Mouse (Mus musculus) left cerebral cortex, adult 18-20 months (tissue): Measurements from ENCODE around the gene Lurap1. TPM values are rescaled to one million over a fixed set of nuclear protein-coding genes. Genes with fewer than 3 reads are reported as not detected.

Source experiments
- DNase-seq, 2 experiments: peaks; one replicate each; pipeline ENCODE4 v3.0.0; 2021 to 2022; ENCODE audit warnings: low spot score in 2 of 2, mixed read lengths in 1 of 2
- total RNA-seq, 2 experiments: library from RNA; stranded (reverse); gene quantifications; 2 replicates each; pipeline ENCODE4 v1.2.3; 2021

Gene Lurap1
- total RNA-seq, 2 experiments from 2014 or later = 36.7 to 37.7 TPM

DNA sequence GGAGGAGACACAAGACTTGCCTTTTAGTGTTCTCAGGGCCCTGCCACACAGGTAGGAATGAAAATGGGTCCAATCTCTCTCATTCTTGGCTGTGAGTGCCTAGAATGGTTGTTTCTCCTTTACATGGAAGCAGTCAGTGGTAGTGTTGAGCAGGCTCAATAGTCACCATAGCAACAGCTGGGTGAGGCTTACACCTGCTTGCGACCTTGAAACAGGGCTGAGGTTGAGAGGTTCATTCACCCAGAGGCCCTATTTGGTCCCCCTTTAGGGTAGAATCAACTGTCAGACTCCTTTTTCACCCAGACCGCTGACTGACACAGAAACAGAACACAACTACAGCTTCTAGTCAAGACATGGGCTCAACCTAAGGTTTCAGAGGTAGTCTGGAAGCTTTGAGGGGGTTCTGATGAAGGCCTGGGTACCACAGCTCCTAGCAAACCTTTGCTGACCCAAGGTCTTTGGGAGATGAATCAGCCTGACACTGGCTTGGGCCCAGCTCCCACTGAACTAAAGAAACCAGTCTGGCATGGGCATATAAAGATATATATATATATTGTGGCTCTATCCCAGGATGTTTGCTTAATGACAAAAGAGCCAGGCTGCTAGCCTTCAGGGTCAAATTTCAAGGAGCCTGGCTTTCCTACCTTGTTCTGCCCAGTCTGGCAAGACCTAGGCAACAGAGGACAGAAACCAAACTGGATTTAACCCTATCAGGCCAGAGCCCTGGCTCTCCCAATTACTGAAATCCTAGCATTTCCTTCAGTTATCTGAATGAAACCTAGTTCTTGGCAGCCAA lies 13.8 kb upstream of the Lurap1 start:
- no peak for DNase-seq

DNA sequence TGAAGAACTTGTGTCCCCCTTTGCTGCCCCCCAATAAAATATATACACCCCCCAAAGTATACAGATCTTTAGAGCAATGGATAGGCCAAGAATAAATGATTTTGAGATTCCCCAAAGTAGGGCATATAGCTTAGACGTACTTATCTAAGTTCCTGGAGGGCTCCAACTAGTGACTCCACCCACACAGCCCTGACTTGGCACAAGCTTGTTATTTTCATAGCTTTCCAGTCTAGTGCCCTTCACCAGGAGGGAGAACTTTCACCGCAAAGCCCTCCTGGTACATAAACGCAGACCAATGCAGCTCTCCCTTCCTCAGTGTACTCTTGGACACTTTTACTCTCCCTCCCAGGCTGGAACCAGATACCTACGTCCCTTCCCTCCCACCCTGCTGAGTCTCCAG lies 11.0 kb upstream of the Lurap1 start:
- no peak for DNase-seq

DNA sequence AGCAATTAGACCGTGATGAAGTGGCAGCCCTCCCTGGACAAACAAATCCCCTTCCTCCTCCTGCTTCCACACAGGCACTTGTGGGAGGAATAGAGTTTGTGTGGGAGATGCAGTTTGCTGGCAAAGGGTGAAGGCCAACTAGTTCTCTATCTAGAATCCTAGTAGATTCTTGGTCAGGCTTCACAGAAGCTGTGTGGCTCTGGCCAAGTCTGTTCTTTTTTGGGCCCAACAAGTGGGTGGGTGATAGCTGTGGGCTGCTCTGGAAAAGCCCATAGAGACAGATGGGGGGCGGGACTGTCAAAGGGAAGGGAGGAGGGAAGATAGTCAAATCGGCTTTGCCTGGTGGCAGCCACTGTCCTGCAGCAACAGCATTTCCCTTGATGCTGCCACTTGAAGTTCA lies 9.6 kb upstream of the Lurap1 start:
- peak; percentile 83 to 89 for DNase-seq

DNA sequence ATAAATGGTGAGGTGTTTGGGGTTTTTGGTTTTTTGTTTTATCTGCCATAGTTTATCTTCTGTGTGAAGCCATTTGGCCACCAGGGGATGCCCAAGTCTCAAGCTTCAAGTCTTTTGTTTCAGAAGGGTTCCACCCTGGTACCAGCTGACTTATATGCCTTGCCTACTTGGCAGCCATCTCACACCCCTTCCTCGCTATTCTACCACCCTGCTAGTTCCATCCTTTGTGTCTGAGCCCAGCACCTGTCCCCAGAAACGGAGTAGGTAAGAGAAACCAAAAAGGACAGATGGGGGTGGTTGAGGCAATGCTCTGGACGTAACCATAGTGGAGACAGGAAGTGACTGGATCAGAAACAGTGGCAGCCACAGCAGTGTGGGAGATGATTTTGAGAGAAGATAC lies 8.8 kb upstream of the Lurap1 start:
- DNase-seq = peak in 1 of 2 experiments; percentile 47

DNA sequence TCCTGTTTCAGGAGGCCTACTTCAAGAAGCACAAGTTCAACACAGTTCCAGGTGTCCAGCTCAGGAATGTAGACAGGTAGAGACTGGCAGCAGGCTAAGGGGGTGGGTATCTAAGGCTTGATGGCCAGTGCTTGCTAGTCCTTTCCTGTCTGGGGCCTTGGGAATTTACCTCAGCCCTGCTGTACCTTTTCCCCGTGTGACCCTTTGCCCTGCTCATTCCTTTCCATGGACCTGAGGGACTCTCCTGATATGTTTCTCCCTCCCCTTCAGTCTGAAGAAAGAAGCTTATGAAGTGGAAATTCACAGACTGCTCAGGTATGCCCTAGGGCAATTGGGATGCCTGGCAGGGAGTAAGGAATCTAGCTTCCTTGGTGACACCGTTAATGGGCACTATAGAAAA lies 6.7 kb upstream of the Lurap1 start:
- no peak for DNase-seq

- DNase-seq = no peak
These were observed 1.6 kb upstream of the Lurap1 start for GRCm38 (mm10) chr4:116152702-116153101.

- DNase-seq = no peak
These were observed 296 bp downstream of the Lurap1 start for GRCm38 (mm10) chr4:116150862-116151221.

- DNase-seq = peak; percentile 48 to 64
These were observed 829 bp downstream of the Lurap1 start for GRCm38 (mm10) chr4:116150156-116150861.

GRCm38 (mm10) chr4:116149812-116150155 lies 1.4 kb downstream of the Lurap1 start:
- no peak for DNase-seq

DNA sequence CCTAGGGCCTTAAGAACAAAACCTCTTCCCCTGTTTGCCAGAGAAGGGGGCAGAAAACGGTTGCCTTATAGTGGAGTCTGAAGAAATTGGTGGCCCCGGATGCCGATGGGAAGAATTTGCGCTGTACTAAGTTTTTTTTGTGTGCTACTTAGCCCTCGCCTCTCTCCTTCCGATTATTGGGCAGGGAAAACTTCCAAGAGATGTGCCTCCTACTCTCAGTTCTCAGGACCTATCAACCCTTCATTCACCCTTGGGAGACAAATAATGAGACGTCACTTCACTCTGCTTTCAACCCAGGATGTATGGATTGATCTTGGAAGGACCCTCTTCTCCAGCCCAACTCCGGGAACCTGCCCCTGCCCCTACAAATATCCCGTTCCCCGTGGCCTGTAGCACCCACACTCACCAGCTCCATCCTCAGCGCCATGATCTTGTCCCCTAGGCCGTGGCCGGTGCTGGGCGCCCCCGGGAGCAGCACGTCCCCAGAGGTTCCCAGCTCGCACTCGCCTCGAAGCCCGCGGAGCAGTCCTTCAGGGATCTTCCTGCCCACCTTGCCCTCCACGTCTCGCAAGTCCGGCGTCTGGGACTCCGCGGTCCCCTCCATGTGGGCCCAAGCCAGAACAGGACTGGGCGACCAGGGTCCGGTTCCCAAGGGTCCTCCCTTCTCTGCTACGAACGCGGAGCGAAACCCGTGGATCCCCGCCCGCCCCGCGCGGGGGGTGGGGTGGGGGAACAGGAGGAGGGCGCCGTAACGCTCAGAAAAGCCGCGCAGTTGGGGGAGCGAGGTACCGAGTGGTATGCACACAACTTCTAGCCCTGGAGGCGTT lies 7.0 kb downstream of the Lurap1 start:
- DNase-seq = peak; percentile 71 to 83

DNA sequence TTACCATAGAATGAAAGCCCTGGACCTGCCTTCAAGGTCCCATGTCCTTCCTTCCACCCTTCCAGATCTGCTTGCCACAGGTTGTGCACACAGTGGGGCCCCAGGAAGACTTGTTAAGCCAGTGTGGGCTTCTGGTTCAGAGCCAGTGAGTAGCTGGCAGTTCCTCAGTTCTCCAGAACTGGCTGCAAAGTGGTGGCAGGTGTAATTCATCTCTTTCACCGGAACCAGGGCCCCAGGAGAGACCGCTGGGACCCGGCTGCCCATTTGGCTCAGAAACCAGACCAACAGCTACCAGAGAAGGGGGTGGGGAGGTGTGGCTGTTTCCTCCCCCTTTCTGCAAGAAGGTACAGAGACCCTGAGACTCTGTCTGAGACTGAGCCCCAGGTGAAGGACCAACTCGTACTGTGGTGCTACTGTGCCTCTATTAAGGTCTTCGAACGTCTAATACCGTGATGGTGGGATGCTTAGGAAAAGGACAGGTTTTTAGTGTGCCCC lies 7.8 kb downstream of the Lurap1 start:
- DNase-seq = no peak

GRCm38 (mm10) chr4:116142269-116142668 lies 8.9 kb downstream of the Lurap1 start:
- no peak for DNase-seq

GRCm38 (mm10) chr4:116141736-116142135 lies 9.4 kb downstream of the Lurap1 start:
- no peak for DNase-seq

- no peak for DNase-seq
These were observed 10.2 kb downstream of the Lurap1 start for GRCm38 (mm10) chr4:116140801-116141574.

- DNase-seq = no peak
These were observed 13.6 kb downstream of the Lurap1 start for GRCm38 (mm10) chr4:116137421-116137996.

GRCm38 (mm10) chr4:116134990-116135389 lies 16.1 kb downstream of the Lurap1 start:
- DNase-seq = no peak

DNA sequence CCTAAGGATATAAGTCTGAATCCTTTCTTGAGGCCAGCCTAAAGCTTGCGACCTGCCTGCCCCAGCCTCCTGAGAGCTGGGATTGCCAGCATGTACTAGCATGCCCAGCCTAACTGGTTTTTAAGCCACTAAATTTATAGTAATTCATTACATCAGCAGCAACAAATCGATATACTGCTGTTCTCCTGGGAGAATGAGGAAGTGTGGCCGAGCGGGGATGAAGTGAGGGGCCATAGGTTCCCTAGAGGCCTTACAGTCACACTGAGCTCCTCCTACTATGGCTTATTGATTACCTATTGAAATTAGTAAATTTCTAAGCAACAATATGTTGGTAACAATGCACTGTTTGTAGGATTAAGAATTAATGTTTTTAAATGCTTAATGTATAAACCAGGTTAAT lies 18.0 kb downstream of the Lurap1 start:
- DNase-seq = no peak

GRCm38 (mm10) chr4:116127956-116128355 lies 23.2 kb downstream of the Lurap1 start:
- no peak for DNase-seq

- DNase-seq = no peak
These were observed 25.2 kb downstream of the Lurap1 start for GRCm38 (mm10) chr4:116125803-116126386.
